Mouse (Mus musculus): ENCODE measurements around the gene Higd1b. TPM values are rescaled to one million over a fixed set of nuclear protein-coding genes. Genes with fewer than 3 reads are reported as not detected.

The Higd1b gene
- total RNA-seq, 2 experiments from 2014 or later = not detected

Other genes starting within 250 kb of the Higd1b start
- not detected in 2 replicates for gene Fzd2, start 231.5 kb upstream of the Higd1b start, total RNA-seq (2014; fragmentation: Nextera tagmentation)
- gene Fzd2, start 231.5 kb upstream of the Higd1b start, total RNA-seq (2017) = not detected in 2 replicates
- not detected in 2 replicates for gene Meioc, start 172.1 kb upstream of the Higd1b start, total RNA-seq (2014; fragmentation: Nextera tagmentation)
- not detected in 2 replicates for gene Meioc, start 172.1 kb upstream of the Higd1b start, total RNA-seq (2017)
- gene Ccdc43, start 138.1 kb upstream of the Higd1b start, total RNA-seq (2014; fragmentation: Nextera tagmentation) = 20.5 and 21.0 TPM in 2 replicates
- 38.7 and 42.4 TPM in 2 replicates for gene Ccdc43, start 138.1 kb upstream of the Higd1b start, total RNA-seq (2017)
- gene Adam11, start 74.4 kb upstream of the Higd1b start, total RNA-seq (2014; fragmentation: Nextera tagmentation) = 0.28 and 3.0 TPM in 2 replicates
- gene Adam11, start 74.4 kb upstream of the Higd1b start, total RNA-seq (2017) = 0.14 and 0.15 TPM in 2 replicates
- not detected in 2 replicates for gene Gjc1, start 16.1 kb upstream of the Higd1b start, total RNA-seq (2014; fragmentation: Nextera tagmentation)
- not detected in 2 replicates for gene Gjc1, start 16.1 kb upstream of the Higd1b start, total RNA-seq (2017)
- gene Eftud2, start 45.1 kb downstream of the Higd1b start, total RNA-seq (2014; fragmentation: Nextera tagmentation) = 335 and 342 TPM in 2 replicates
- gene Eftud2, start 45.1 kb downstream of the Higd1b start, total RNA-seq (2017) = 171 and 175 TPM in 2 replicates
- gene Ccdc103, start 45.4 kb downstream of the Higd1b start, total RNA-seq (2014; fragmentation: Nextera tagmentation) = 2.0 TPM in 1 of 2 replicates, not detected in the other
- gene Ccdc103, start 45.4 kb downstream of the Higd1b start, total RNA-seq (2017) = not detected in 2 replicates
- gene Fam187a, start 49.3 kb downstream of the Higd1b start, total RNA-seq (2014; fragmentation: Nextera tagmentation) = not detected in 2 replicates
- gene Fam187a, start 49.3 kb downstream of the Higd1b start, total RNA-seq (2017) = not detected in 2 replicates
- 0.40 and 1.1 TPM in 2 replicates for gene Gfap, start 65.1 kb downstream of the Higd1b start, total RNA-seq (2014; fragmentation: Nextera tagmentation)
- 0.08 and 1.5 TPM in 2 replicates for gene Gfap, start 65.1 kb downstream of the Higd1b start, total RNA-seq (2017)
- 26.7 and 29.3 TPM in 2 replicates for gene Kif18b, start 89.3 kb downstream of the Higd1b start, total RNA-seq (2014; fragmentation: Nextera tagmentation)
- 11.4 and 14.5 TPM in 2 replicates for gene Kif18b, start 89.3 kb downstream of the Higd1b start, total RNA-seq (2017)
- not detected in 2 replicates for gene C1ql1, start 110.8 kb downstream of the Higd1b start, total RNA-seq (2014; fragmentation: Nextera tagmentation)
- gene C1ql1, start 110.8 kb downstream of the Higd1b start, total RNA-seq (2017) = not detected in 2 replicates
- gene Nmt1, start 192.3 kb downstream of the Higd1b start, total RNA-seq (2014; fragmentation: Nextera tagmentation) = 33.2 and 36.9 TPM in 2 replicates
- 37.6 and 42.0 TPM in 2 replicates for gene Nmt1, start 192.3 kb downstream of the Higd1b start, total RNA-seq (2017)
- 24.5 and 40.3 TPM in 2 replicates for gene Dcakd, start 192.5 kb downstream of the Higd1b start, total RNA-seq (2014; fragmentation: Nextera tagmentation)
- 4.0 and 9.3 TPM in 2 replicates for gene Dcakd, start 192.5 kb downstream of the Higd1b start, total RNA-seq (2017)